Mouse (Mus musculus) spleen, postnatal 10 days (tissue): Measurements from ENCODE around the gene Nt5e.

Experiments used
- DNase-seq, 2 experiments: peaks; one replicate each; pipeline ENCODE4 v3.0.0; 2021 to 2022; ENCODE audit warnings: low spot score in 2 of 2

The Nt5e gene

GRCm38 (mm10) chr9:88380542-88380941 lies 53.5 kb downstream of the Nt5e start:
- no peak for DNase-seq

GRCm38 (mm10) chr9:88388826-88389225 lies 61.8 kb downstream of the Nt5e start:
- DNase-seq, result no peak

DNA sequence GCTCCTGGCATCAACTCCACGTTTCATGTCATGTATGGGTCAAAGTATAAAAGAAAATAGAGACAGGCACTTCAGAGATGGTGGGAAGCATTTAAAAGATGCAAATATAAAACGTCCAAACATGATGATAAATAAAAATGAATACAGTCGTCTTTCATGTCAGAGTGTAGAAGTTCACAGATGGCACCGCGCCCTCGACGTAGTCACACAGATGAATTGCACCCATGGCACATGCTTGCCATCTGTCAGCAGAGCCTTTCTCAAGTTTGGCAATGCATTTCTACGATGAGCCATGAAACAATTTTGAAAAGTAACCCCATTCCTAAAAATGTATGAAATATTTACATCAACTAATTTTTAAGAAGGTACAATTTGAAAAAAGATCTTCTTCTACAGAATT lies 67.9 kb downstream of the Nt5e start:
- DNase-seq, result no peak

GRCm38 (mm10) chr9:88398461-88398860 lies 71.5 kb downstream of the Nt5e start:
- DNase-seq, result no peak

- peak; percentile 20 to 72 for DNase-seq
Measured at GRCm38 (mm10) chr9:88404088-88404487, 77.1 kb downstream of the Nt5e start.

DNA sequence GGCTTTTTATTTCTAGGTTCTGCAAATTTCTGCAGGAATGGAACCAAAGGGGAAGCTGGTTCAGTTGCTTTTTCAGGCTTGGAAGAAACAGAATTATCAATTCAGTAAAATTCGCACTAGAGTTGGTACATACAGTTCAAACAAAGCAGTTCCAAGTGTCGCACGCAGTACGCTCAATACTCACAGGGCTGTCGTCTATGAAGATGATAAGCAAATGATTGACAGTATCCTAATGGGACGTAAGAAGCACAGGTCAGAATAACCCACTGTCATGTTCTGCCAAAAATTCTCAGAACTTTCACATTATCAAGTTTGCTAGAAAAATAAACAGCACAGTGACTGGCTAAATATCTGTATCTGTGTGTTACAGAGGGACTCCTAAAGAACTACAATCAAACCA lies 77.5 kb downstream of the Nt5e start:
- no peak for DNase-seq

DNA sequence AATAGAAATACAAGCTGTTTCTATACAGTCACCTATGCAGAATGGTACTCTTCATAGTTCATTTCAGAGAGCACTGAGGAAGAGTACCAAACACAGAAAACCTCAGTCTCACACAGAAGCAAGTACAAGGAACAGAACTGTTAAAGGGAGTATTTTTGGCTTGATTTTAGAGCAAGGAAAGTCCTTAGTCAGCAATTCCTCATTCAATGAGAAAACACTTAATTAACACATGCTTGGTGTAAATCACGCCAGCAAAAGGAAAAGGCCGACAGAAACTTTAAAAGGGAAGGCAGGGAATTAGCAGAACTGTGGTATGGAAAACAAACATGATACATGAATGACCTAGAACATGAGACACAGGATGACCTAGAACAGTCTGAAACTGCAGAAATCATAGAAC lies 83.0 kb downstream of the Nt5e start:
- DNase-seq, result no peak

GRCm38 (mm10) chr9:88416752-88417151 lies 89.8 kb downstream of the Nt5e start:
- DNase-seq, result no peak
